Mouse (Mus musculus): ENCODE results near the gene Rad54l2.
A peak's percentile ranks its signal among the peaks of the same experiment; 100 is the strongest.

Rad54l2 gene

GRCm38 (mm10) chr9:106788812-106789321 is at the start of gene Rad54l2:
TSS of gene Rad54l2 (minus strand) at chr9:106789194.
- DNase-seq (ENCODE audit: low read depth, low spot score): peak; percentile 87

- peak; percentile 96 for DNase-seq (ENCODE audit: low read depth, low spot score)
Observed at GRCm38 (mm10) chr9:106822381-106823104, 33.5 kb upstream of the Rad54l2 start.

GRCm38 (mm10) chr9:106821618-106822380 is 32.8 kb upstream of the Rad54l2 start, which contains the start of gene Dcaf1:
TSS of gene Dcaf1 (plus strand) at chr9:106821874.
- peak; percentile 99 for DNase-seq (ENCODE audit: low read depth, low spot score)

GRCm38 (mm10) chr9:106821050-106821617 is 32.1 kb upstream of the Rad54l2 start:
- DNase-seq (ENCODE audit: low read depth, low spot score): no peak

- DNase-seq (ENCODE audit: low read depth, low spot score): peak; percentile 67
Observed at GRCm38 (mm10) chr9:106819201-106819600, 30.2 kb upstream of the Rad54l2 start.

- no peak for DNase-seq (ENCODE audit: low read depth, low spot score)
Observed at GRCm38 (mm10) chr9:106818191-106818590, 29.2 kb upstream of the Rad54l2 start.

- no peak for DNase-seq (ENCODE audit: low read depth, low spot score)
Observed at GRCm38 (mm10) chr9:106806503-106806902, 17.5 kb upstream of the Rad54l2 start.

GRCm38 (mm10) chr9:106790831-106791230 is 1.8 kb upstream of the Rad54l2 start:
- DNase-seq (ENCODE audit: low read depth, low spot score): no peak

- DNase-seq (ENCODE audit: low read depth, low spot score): no peak
Observed at GRCm38 (mm10) chr9:106789363-106789762, 369 bp upstream of the Rad54l2 start.

GRCm38 (mm10) chr9:106787979-106788811 is 799 bp downstream of the Rad54l2 start:
- peak; percentile 24 for DNase-seq (ENCODE audit: low read depth, low spot score)

GRCm38 (mm10) chr9:106785206-106785605 is 3.8 kb downstream of the Rad54l2 start:
- DNase-seq (ENCODE audit: low read depth, low spot score): no peak

GRCm38 (mm10) chr9:106783554-106783953 is 5.4 kb downstream of the Rad54l2 start:
- no peak for DNase-seq (ENCODE audit: low read depth, low spot score)

- no peak for DNase-seq (ENCODE audit: low read depth, low spot score)
Observed at GRCm38 (mm10) chr9:106780086-106780485, 8.9 kb downstream of the Rad54l2 start.

GRCm38 (mm10) chr9:106778319-106778718 is 10.7 kb downstream of the Rad54l2 start:
- no peak for DNase-seq (ENCODE audit: low read depth, low spot score)

GRCm38 (mm10) chr9:106777423-106777822 is 11.6 kb downstream of the Rad54l2 start:
- DNase-seq (ENCODE audit: low read depth, low spot score): no peak

- no peak for DNase-seq (ENCODE audit: low read depth, low spot score)
Observed at GRCm38 (mm10) chr9:106776116-106776515, 12.9 kb downstream of the Rad54l2 start.

- DNase-seq (ENCODE audit: low read depth, low spot score): no peak
Observed at GRCm38 (mm10) chr9:106771770-106772169, 17.2 kb downstream of the Rad54l2 start.

GRCm38 (mm10) chr9:106770216-106770615 is 18.8 kb downstream of the Rad54l2 start:
- peak; percentile 86 for DNase-seq (ENCODE audit: low read depth, low spot score)

- DNase-seq (ENCODE audit: low read depth, low spot score): no peak
Observed at GRCm38 (mm10) chr9:106769781-106770180, 19.2 kb downstream of the Rad54l2 start.

GRCm38 (mm10) chr9:106756421-106756820 is 32.6 kb downstream of the Rad54l2 start:
- no peak for DNase-seq (ENCODE audit: low read depth, low spot score)

GRCm38 (mm10) chr9:106755776-106756175 is 33.2 kb downstream of the Rad54l2 start:
- no peak for DNase-seq (ENCODE audit: low read depth, low spot score)

All from R1 (cell line).